Mouse (Mus musculus) embryo, embryonic 10 days (tissue): ENCODE data around the gene Il11ra1.

Experiments used
- DNase-seq: peaks from one replicate; pipeline ENCODE4 v3.0.0-alpha.2; 2015; ENCODE audit warnings: low spot score

Il11ra1 gene

GRCm38 (mm10) chr4:41710229-41710628, 10.4 kb downstream of the Il11ra1 start:
- DNase-seq, result no peak

GRCm38 (mm10) chr4:41711705-41712375, 12.1 kb downstream of the Il11ra1 start:
- no peak for DNase-seq

GRCm38 (mm10) chr4:41712421-41713196, 12.8 kb downstream of the Il11ra1 start:
- DNase-seq, result no peak

GRCm38 (mm10) chr4:41713197-41714067, 13.6 kb downstream of the Il11ra1 start, which contains the start of gene Rpp25l:
Gene Rpp25l, minus strand, starts transcription at chr4:41713534.
- DNase-seq, result peak; percentile 83

- peak; percentile 85 for DNase-seq
Observed at GRCm38 (mm10) chr4:41714276-41714675, 14.5 kb downstream of the Il11ra1 start.

DNA sequence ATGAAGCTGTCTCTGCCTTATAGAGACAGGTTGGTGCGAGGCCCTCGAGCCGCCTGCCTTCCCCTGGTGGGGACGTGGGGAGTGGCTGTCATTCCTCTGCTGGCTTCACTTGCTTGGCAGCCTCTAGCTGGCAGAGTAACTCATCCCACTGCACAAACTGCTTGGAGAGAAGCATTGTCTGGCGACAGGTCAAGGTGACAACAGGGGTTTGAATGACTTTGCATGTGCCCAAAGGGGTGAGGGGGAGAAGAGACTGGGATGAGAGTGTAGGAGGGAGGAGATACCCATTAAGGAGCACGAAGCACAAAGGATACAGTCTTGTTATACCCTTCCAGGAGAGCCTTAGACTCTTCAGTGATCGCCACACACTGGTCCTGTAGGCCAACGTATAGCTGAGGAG, 15.3 kb downstream of the Il11ra1 start:
- no peak for DNase-seq

GRCm38 (mm10) chr4:41715596-41715995, 15.8 kb downstream of the Il11ra1 start:
- DNase-seq, result peak; percentile 60

GRCm38 (mm10) chr4:41716834-41717233, 17.0 kb downstream of the Il11ra1 start:
- DNase-seq, result no peak

DNA sequence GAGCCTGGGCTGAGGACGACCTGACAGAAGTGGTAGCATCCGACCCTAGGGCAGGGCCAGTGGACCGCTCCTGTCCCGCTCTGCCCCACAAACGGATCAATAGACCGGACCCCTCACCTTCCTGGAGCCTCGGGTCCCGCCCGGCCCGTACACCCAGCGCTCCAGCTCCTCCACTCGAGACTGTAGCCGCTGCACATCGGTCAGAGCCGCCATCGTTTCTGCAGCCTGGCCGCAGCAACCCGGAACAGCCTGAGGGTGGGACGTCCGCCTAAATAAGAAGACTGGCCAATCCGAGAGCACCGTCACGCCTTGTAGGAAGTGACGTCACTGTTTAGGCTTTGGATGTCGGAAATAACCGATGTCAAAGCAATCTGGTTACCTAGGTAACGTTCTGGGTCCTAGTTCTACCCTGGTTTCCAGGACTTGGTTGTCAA, 23.1 kb downstream of the Il11ra1 start, which contains the start of gene Dctn3:
Dctn3 (minus strand) TSS at position 253 of the 434 bp plus-strand sequence.
- peak; percentile 99 for DNase-seq

GRCm38 (mm10) chr4:41726826-41727621, 27.2 kb downstream of the Il11ra1 start:
- DNase-seq, result peak; percentile 47

DNA sequence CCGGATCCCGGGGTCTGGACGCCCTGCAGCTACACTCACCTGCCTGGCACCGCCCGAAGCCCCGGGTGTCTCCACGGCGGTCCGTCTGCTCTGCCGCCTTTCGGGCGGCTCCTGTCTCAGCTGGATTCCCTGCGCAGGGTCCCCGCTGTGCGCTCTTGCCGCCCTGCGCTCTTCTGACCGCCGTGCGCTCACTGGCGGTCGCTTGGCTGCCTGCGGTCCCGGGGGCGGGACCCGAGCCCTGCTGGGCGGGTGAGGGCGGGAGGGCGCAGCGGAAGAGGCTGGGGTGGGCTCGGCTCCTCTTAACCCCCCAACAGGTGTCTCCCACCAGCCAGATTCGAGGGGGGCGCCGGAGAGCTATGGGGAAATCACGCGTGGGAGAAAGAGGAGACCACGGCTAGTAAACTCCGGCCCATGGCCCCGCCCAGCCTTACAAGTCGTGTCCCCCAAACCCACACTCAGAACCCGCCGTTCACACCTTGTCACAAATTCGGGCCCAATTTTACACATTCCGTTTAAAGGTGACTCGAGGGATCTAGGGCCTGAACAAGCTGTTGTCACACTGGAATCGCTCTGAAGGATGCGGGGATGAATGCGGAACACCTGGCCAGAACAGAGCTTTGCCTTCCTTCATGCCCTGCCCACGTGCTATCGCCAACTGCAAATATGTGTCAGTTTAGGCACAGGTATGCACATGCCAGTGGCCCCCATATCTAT, 31.4 kb downstream of the Il11ra1 start, which contains the start of gene Arid3c:
Arid3c (minus strand) TSS at position 91 of the 714 bp plus-strand sequence.
- DNase-seq, result peak; percentile 49

- peak; percentile 86 for DNase-seq
Observed at GRCm38 (mm10) chr4:41737602-41738255, 37.9 kb downstream of the Il11ra1 start.

- DNase-seq, result no peak
Observed at GRCm38 (mm10) chr4:41738256-41738603, 38.4 kb downstream of the Il11ra1 start.

DNA sequence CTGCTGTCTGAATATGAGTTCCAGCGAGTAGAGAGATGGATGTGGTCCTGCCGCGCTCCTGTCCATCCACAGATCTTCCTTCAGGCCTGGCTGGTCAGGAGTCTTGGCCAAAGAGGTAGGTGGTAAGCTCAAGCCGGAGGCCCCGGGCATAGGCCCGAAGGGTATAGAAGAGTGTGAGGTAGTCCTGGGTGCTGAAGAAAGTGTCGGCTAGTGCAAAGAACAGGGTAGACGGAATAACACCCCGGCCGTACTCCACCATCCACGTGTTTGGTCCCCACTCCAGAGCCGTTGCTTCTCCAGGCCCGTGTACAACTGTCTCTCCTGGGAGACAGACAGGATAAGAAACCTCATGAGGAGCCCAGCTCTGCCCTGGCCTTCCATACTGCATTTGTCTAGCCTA, 39.5 kb downstream of the Il11ra1 start:
- DNase-seq, result no peak

DNA sequence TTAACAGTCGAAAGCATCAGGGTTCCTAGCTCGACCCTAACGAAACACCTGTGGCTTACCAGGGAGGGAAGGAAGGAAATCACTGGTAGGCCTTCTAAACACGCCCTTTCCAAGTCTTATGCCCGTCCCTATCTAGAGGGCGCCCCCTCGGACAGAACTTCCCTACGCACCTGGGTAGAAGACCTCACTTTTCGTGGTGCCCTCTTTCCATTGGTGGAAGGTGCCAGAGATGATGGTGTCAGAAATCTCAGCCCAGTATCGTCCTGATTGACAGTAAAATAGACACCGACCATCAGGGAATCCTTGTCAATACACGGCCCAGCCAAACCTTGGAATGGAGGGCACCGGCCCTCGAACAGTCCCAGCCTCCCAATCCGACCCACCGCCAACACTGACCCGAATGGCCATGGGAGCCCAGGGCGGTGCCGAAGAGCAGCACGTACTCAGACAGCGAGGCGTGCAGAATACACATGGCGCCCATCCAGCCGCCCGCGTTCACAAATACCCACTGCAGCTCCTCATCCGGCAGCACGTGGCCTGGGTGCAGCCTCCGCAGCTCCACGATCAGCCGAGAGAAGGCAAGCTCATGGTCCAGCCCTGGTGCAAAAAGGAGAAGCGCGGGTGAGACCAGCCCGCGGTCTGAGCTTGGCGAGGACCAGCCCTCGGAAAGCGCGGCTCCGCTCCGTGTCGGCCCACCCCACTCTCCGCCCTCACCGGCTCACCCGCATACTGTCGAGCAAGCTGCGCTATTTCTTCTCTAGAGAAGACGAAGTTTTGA, 40.8 kb downstream of the Il11ra1 start:
- peak; percentile 39 for DNase-seq

DNA sequence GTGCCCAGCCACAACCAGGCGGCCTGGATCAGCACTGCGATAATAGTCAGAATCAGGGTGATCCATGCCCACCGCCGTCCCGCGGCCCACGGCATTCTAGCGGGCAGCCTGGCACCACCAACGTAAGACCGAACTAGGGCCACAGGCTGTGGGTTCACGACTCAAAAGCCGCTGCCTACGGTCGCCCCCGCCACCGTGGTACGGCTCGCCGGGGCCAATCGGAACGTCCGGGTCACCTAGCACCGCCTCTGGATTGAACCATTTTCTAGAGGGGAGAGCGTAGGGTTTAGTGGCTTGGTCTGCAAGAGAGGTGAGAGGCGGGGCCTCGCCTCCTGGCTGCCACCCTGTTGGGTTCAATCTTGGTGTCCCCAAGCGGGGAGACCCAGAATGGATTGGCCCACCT, 41.4 kb downstream of the Il11ra1 start:
- peak; percentile 98 for DNase-seq

- DNase-seq, result no peak
Observed at GRCm38 (mm10) chr4:41744131-41744530, 44.3 kb downstream of the Il11ra1 start.

- DNase-seq, result no peak
Observed at GRCm38 (mm10) chr4:41745021-41745420, 45.2 kb downstream of the Il11ra1 start.

GRCm38 (mm10) chr4:41754797-41755337, 55.1 kb downstream of the Il11ra1 start, which contains the start of gene Galt:
Gene Galt, plus strand, starts transcription at chr4:41755228.
- DNase-seq, result no peak
